Comparison of ENCODE assay signal across 13 mouse cellular contexts in the genomic region with DNA sequence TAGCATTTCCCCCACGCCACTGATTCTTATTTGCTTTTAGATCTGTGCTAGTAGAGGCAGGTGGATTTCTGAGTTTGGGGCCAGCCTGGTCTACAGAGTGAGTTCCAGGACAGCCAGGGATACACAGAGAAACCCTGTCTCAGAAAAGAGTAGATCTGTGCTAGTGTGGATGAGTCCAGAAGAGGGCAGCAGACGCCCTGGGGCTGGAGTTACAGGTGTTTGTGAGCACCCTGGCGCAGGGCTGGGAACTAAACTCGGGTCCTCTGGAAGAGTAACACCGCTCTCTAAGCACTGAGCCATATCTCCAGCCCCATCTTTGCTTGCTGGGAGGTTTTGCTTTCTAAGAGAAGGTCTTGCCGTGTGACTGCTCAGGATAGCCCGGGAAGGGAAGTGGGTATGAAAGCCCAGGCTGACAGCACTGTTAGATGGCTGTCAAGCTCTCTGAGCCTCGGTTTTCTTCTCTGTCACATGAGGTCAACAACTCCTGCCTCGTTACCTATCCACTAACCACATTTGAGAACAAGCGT. TPM values are rescaled to one million over a fixed set of nuclear protein-coding genes. Genes with fewer than 3 reads are reported as not detected.
A peak's percentile ranks its signal among the peaks of the same experiment; 100 is the strongest.
DNase-seq lines count a peak whose midpoint lies in the region; ATAC-seq and TF ChIP-seq lines count a peak whose summit lies in the region.
"Had no signal": no experiment of that assay in that cellular context is flagged by ENCODE, and none has a peak within 500 bp of the region (broad histone marks: within the 10 kb centered on the region; RNA-seq: fewer than 3 reads in every experiment).

No protein-coding gene starts in this region.

- intact Hi-C loops in heart, postnatal 36 days (cut with DNase I): no loop called here

- peak overlapping the region; percentile 94 for H3K27ac ChIP-seq in heart, embryonic 15.5 days
- peak overlapping the region; percentile 94 for H3K27ac ChIP-seq in liver, embryonic 11.5 days (ENCODE audit: low read depth, low read length)
- H3K27ac ChIP-seq: forebrain, embryonic 12.5 days; lung, embryonic 15.5 days; midbrain, embryonic 13.5 days had no signal

- H3K4me2 ChIP-seq in heart, embryonic 15.5 days: peak overlapping the region; percentile 37; the same call in 1 of the 2 replicates
- peak overlapping the region; percentile 74 for H3K4me2 ChIP-seq in liver, embryonic 11.5 days
- H3K4me2 ChIP-seq: forebrain, embryonic 12.5 days; lung, embryonic 15.5 days; midbrain, embryonic 13.5 days had no signal

- H3K36me3 ChIP-seq in heart, embryonic 15.5 days: no peaks in the 10 kb centered on the region
- no peaks in the 10 kb centered on the region for H3K36me3 ChIP-seq in E14TG2a.4 (ENCODE audit: insufficient read depth, low read length)
- peaks cover 5% of the 10 kb centered on the region; the same call in 1 of the 2 replicates for H3K36me3 ChIP-seq in liver, embryonic 11.5 days (ENCODE audit: control insufficient read depth, insufficient read depth, low read length)
- H3K36me3 ChIP-seq: forebrain, embryonic 12.5 days; lung, embryonic 15.5 days; midbrain, embryonic 13.5 days had no signal

- TF ChIP-seq CTCF in E14TG2a.4 (conservative IDR thresholded peaks at IDR 0.05; ENCODE audit: low read length): peak; percentile 13

- DNase-seq in CD4-positive, CD25-positive, alpha-beta regulatory T cell, adult 2 months (ENCODE audit: low read depth, low spot score): peak; percentile 43
- no peak for DNase-seq in heart, postnatal 36 days
- no peak for DNase-seq in liver, embryonic 11.5 days (ENCODE audit: low spot score)
- DNase-seq in adrenal gland, postnatal 10 days: no peak
- DNase-seq: embryo, embryonic 11 days; right cerebral cortex, postnatal 25 days had no signal

- H3K4me1 ChIP-seq in heart, embryonic 15.5 days (replicated peaks): peaks cover 83% of the 10 kb centered on the region
- peaks cover 94% of the 10 kb centered on the region for H3K4me1 ChIP-seq in E14TG2a.4 (replicated peaks; ENCODE audit: low read depth, low read length)
- peaks cover 54% of the 10 kb centered on the region for H3K4me1 ChIP-seq in liver, embryonic 11.5 days (replicated peaks; ENCODE audit: control insufficient read depth, insufficient read depth, low read length)

- 84% methylated on average over 10 of the region's 10 CpGs for WGBS in heart, embryonic 15.5 days
- 69% methylated on average over 10 of the region's 10 CpGs for WGBS in liver, embryonic 11.5 days

- H3K9ac ChIP-seq in heart, embryonic 15.5 days: peak overlapping the region; percentile 30; the same call in 1 of the 2 replicates
- H3K9ac ChIP-seq in liver, embryonic 11.5 days (ENCODE audit: low read depth, low read length): peak overlapping the region; percentile 45; the same call in 1 of the 2 replicates
- H3K9ac ChIP-seq: forebrain, embryonic 12.5 days; lung, embryonic 15.5 days; midbrain, embryonic 13.5 days had no signal

- H3K4me3 ChIP-seq in heart, embryonic 15.5 days: no peak overlapping the region
- no peak overlapping the region for H3K4me3 ChIP-seq in E14TG2a.4 (replicated peaks; ENCODE audit: low read length)
- H3K4me3 ChIP-seq in liver, embryonic 11.5 days (ENCODE audit: low read depth, low read length): no peak overlapping the region
- H3K4me3 ChIP-seq: forebrain, embryonic 12.5 days; lung, embryonic 15.5 days; midbrain, embryonic 13.5 days had no signal

- H3K9me3 ChIP-seq in heart, embryonic 15.5 days (replicated peaks): no peaks in the 10 kb centered on the region
- H3K9me3 ChIP-seq in E14TG2a.4 (ENCODE audit: low read length): no peaks in the 10 kb centered on the region
- H3K9me3 ChIP-seq in liver, embryonic 11.5 days (ENCODE audit: control insufficient read depth, low read length): no peaks in the 10 kb centered on the region
- H3K9me3 ChIP-seq: forebrain, embryonic 12.5 days; lung, embryonic 15.5 days; midbrain, embryonic 13.5 days had no signal

- H3K27me3 ChIP-seq in heart, embryonic 15.5 days: no peaks in the 10 kb centered on the region
- H3K27me3 ChIP-seq in E14TG2a.4 (ENCODE audit: insufficient read depth, low read length): no peaks in the 10 kb centered on the region
- H3K27me3 ChIP-seq in liver, embryonic 11.5 days (replicated peaks; ENCODE audit: control insufficient read depth, insufficient read depth, low read length): no peaks in the 10 kb centered on the region
- H3K27me3 ChIP-seq: forebrain, embryonic 12.5 days; lung, embryonic 15.5 days; midbrain, embryonic 13.5 days had no signal

- no peak for ATAC-seq in CD4-positive, CD25-positive, alpha-beta regulatory T cell, adult 4 months
- ATAC-seq in heart, embryonic 15.5 days (replicated peaks; ENCODE audit: insufficient number of reproducible peaks, insufficient read depth, low FRiP score, low read depth): no peak
- no peak for ATAC-seq in liver, embryonic 11.5 days (replicated peaks; ENCODE audit: low FRiP score)
- ATAC-seq in monocyte, adult 5-6 weeks (replicated peaks; ENCODE audit: insufficient number of reproducible peaks, low FRiP score, low TSS enrichment, poor library complexity, severe bottlenecking): no peak
- ATAC-seq: midbrain, embryonic 13.5 days had no signal

RNA-seq across cellular contexts. Expression of a gene that starts 50.8 kb away (rescaled TPM):
- polyA plus RNA-seq in CD4-positive, CD25-positive, alpha-beta regulatory T cell, adult 4 months (2017; shearing (Covaris generic)): 100 to 1,000 TPM in 1 of 2 experiments, 10 to 100 TPM in 1; 69.6 to 103 TPM
- 186 and 190 TPM in 2 replicates for polyA plus RNA-seq in heart, embryonic 15.5 days (2015; fragmentation: Nextera tagmentation; extraction: Ambion mirVana)
- 100 to 1,000 TPM in 1 of 2 experiments, 10 to 100 TPM in 1; 99.7 to 113 TPM for total RNA-seq in heart, postnatal 36 days (2021)
- polyA plus RNA-seq in liver, embryonic 11.5 days (2014; fragmentation: Nextera tagmentation; extraction: Ambion mirVana): 123 and 141 TPM in 2 replicates
- total RNA-seq in adrenal gland, postnatal 10 days (2021): 10 to 100 TPM; 27.3 to 38.4 TPM
- total RNA-seq in monocyte, adult 5-6 weeks (2017): 33.1 to 66.9 TPM (median 39.5 TPM) in 3 replicates
